ENCODE assay signal across 11 mouse cellular contexts in the genomic region with DNA sequence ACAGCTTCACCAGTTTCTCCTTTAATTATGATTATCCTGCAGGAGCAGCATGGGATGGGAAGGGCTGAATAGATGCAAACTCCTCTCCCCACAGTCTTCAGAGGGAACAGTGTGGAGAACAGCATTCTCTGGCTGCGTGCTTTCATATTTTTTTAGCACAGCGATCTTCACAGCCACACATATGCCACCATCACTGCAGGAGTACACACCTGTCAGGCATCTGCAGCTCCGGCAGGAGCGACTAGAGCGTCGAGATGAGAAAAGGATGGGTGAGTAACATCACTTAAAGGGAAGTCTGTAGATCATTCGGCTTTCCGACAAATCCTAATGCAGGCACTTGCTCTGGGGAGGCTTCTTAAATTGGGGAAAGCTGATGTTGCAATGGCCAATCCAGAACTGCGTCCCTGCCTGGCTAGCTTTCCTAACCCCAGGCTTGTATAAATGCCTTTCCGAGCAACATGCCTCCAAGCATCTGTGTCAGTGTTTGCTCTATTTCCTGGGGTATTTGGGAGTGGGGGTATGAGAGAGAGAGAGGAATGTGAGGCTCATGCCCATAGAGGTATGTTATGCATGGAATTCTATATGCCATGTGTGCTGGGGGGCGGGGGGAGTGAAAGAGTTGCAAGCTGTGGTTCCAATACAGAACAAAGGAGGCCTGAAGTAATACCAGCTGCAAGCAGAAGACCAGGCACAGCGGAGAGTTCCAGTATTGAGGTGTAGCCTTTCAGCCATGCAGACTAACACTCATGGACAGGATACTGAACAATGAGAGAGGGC.
DNase-seq lines count a peak whose midpoint lies in the region; ATAC-seq lines count a peak whose summit lies in the region.
"Had no signal": no experiment of that assay in that cellular context is flagged by ENCODE, and none has a peak within 500 bp of the region (broad histone marks: within the 10 kb centered on the region; RNA-seq: fewer than 3 reads in every experiment).

No protein-coding gene starts in this region.

- H3K36me3 ChIP-seq in hindbrain, embryonic 10.5 days = no peaks in the 10 kb centered on the region
- no peaks in the 10 kb centered on the region for H3K36me3 ChIP-seq in hindbrain, embryonic 11.5 days (ENCODE audit: control insufficient read depth, insufficient read depth, low read length)
- no peaks in the 10 kb centered on the region for H3K36me3 ChIP-seq in neural tube, embryonic 13.5 days
- no peaks in the 10 kb centered on the region for H3K36me3 ChIP-seq in hindbrain, embryonic 15.5 days
- H3K36me3 ChIP-seq: heart, embryonic 12.5 days had no signal

- no peak for ATAC-seq in hindbrain, embryonic 11.5 days (ENCODE audit: low FRiP score)
- ATAC-seq in neural tube, embryonic 13.5 days (ENCODE audit: low read depth) = no peak
- no peak for ATAC-seq in hindbrain, embryonic 15.5 days (ENCODE audit: low FRiP score, low read depth)
- ATAC-seq: intestine, embryonic 16.5 days had no signal

- peak; percentile 45 for DNase-seq in hindbrain, embryonic 10.5 days (ENCODE audit: low spot score)
- DNase-seq in hindbrain, embryonic 11.5 days (ENCODE audit: low spot score) = no peak
- no peak for DNase-seq in neural tube, embryonic 10.5 days (ENCODE audit: extremely low spot score, low spot score)
- no peak for DNase-seq in urinary bladder, adult 2 months (ENCODE audit: low spot score)
- DNase-seq in frontal cortex, postnatal 36 days (ENCODE audit: low spot score in 2 of 2) = no peak
- no peak for DNase-seq in heart, adult 8-10 months (ENCODE audit: low spot score)
- DNase-seq: adrenal gland, postnatal 14 days had no signal

- no peak overlapping the region for H3K4me2 ChIP-seq in hindbrain, embryonic 11.5 days (replicated peaks; ENCODE audit: low read depth, low read length)
- no peak overlapping the region for H3K4me2 ChIP-seq in neural tube, embryonic 13.5 days
- no peak overlapping the region for H3K4me2 ChIP-seq in hindbrain, embryonic 15.5 days
- H3K4me2 ChIP-seq: heart, embryonic 12.5 days had no signal

- H3K4me1 ChIP-seq in hindbrain, embryonic 10.5 days (replicated peaks) = peaks cover 58% of the 10 kb centered on the region
- H3K4me1 ChIP-seq in hindbrain, embryonic 11.5 days (replicated peaks; ENCODE audit: control insufficient read depth, insufficient read depth, low read length) = peaks cover 2% of the 10 kb centered on the region; the same call in 1 of the 2 replicates
- peaks cover 47% of the 10 kb centered on the region for H3K4me1 ChIP-seq in neural tube, embryonic 13.5 days (replicated peaks)
- H3K4me1 ChIP-seq in hindbrain, embryonic 15.5 days (replicated peaks) = peaks cover 23% of the 10 kb centered on the region

- no peak overlapping the region for H3K4me3 ChIP-seq in hindbrain, embryonic 10.5 days
- no peak overlapping the region for H3K4me3 ChIP-seq in hindbrain, embryonic 11.5 days (ENCODE audit: low read depth, low read length)
- no peak overlapping the region for H3K4me3 ChIP-seq in neural tube, embryonic 13.5 days
- no peak overlapping the region for H3K4me3 ChIP-seq in hindbrain, embryonic 15.5 days
- H3K4me3 ChIP-seq: heart, embryonic 12.5 days had no signal

- no peak overlapping the region for H3K9ac ChIP-seq in hindbrain, embryonic 11.5 days (ENCODE audit: low read depth, low read length)
- H3K9ac ChIP-seq in neural tube, embryonic 13.5 days = peak overlapping the region; percentile 38; the same call in 1 of the 2 replicates
- H3K9ac ChIP-seq in hindbrain, embryonic 15.5 days = no peak overlapping the region
- H3K9ac ChIP-seq: heart, embryonic 12.5 days had no signal

- no peaks in the 10 kb centered on the region for H3K9me3 ChIP-seq in hindbrain, embryonic 10.5 days
- H3K9me3 ChIP-seq in hindbrain, embryonic 11.5 days (ENCODE audit: control insufficient read depth, low read length) = no peaks in the 10 kb centered on the region
- no peaks in the 10 kb centered on the region for H3K9me3 ChIP-seq in neural tube, embryonic 13.5 days
- no peaks in the 10 kb centered on the region for H3K9me3 ChIP-seq in hindbrain, embryonic 15.5 days
- H3K9me3 ChIP-seq: heart, embryonic 12.5 days had no signal

- peak overlapping the region; percentile 70; the same call in 1 of the 2 replicates for H3K27ac ChIP-seq in hindbrain, embryonic 10.5 days
- H3K27ac ChIP-seq in hindbrain, embryonic 11.5 days (ENCODE audit: low read depth, low read length) = no peak overlapping the region
- H3K27ac ChIP-seq in neural tube, embryonic 13.5 days (replicated peaks) = 0 out of 2 replicates have a peak overlapping the region, but pooled peaks have one; percentile 18
- 0 out of 2 replicates have a peak overlapping the region, but pooled peaks have one; percentile 21 for H3K27ac ChIP-seq in hindbrain, embryonic 15.5 days (replicated peaks)

- 78% methylated on average over 12 of the region's 12 CpGs for WGBS in hindbrain, embryonic 10.5 days
- WGBS in hindbrain, embryonic 11.5 days = 71% methylated on average over 12 of the region's 12 CpGs
- 74% methylated on average over 12 of the region's 12 CpGs for WGBS in neural tube, embryonic 13.5 days
- WGBS in hindbrain, embryonic 15.5 days = 70% methylated on average over 12 of the region's 12 CpGs

- no peaks in the 10 kb centered on the region for H3K27me3 ChIP-seq in hindbrain, embryonic 10.5 days (ENCODE audit: insufficient read depth, poor library complexity, severe bottlenecking)
- no peaks in the 10 kb centered on the region for H3K27me3 ChIP-seq in hindbrain, embryonic 11.5 days (ENCODE audit: control insufficient read depth, insufficient read depth, low read length)
- H3K27me3 ChIP-seq in neural tube, embryonic 13.5 days = no peaks in the 10 kb centered on the region
- H3K27me3 ChIP-seq in hindbrain, embryonic 15.5 days = no peaks in the 10 kb centered on the region
- H3K27me3 ChIP-seq: heart, embryonic 12.5 days had no signal
